Mouse (Mus musculus): Measurements from ENCODE around the gene Csrnp1. TPM values are rescaled to one million over a fixed set of nuclear protein-coding genes. Genes with fewer than 3 reads are reported as not detected.
"Not testable (repeated sequence)": the region's sequence is repeated elsewhere in the genome, so short reads cannot be mapped to it uniquely, and the experiment has no call there.

The Csrnp1 gene
- polyA plus RNA-seq, 1 experiment: 9.2 TPM

DNA sequence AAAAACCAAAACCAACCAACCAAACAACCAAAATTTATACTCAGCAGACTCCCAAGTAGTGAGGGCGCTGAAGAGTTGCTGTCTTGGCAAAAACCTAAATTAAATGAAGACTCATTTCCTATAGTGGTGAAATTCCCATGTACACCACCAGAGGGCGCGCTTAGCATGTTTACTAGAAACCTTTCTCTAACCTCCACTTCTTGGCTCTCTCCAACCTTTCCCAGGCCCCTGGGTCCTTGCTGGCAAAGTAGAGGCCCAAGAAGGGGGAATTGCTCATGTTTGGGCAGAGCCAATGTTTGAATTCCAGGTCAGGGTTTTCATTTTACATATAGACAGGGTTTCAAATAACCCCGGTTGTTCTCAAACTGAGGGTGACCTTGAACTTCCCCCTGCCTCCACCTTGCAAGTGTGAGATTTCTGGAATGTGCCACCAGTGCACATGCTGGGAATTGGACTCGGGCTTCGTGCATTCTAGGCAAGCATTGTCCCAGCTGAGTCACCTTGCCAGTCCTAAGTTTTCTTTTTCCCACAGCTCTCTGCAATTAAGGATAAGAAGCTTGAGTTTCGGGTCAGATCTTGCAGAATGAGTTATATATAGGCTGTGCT is 35.9 kb upstream of the Csrnp1 start:
- H3K36me3 ChIP-seq (ENCODE audit: control insufficient read depth, insufficient read depth): peaks cover 4% of the 10 kb centered on the region
- H3K79me2 ChIP-seq (ENCODE audit: control insufficient read depth, insufficient read depth): peaks cover 12% of the 10 kb centered on the region
- peak overlapping the region; percentile 64 for H3K4me2 ChIP-seq (ENCODE audit: low read depth)
- TF ChIP-seq REST (IDR thresholded peaks at IDR 0.05; ENCODE audit: insufficient read depth, insufficient read length) (no peak), POLR2A (IDR thresholded peaks at IDR 0.05; ENCODE audit: insufficient read length, low read depth) (no peak), SRF (IDR thresholded peaks at IDR 0.05; ENCODE audit: control insufficient read depth, insufficient read length, low read depth) (no peak), POLR2AphosphoS2 (IDR thresholded peaks at IDR 0.05; ENCODE audit: insufficient read length, low read depth) (no peak), E2F4 (IDR thresholded peaks at IDR 0.05; ENCODE audit: insufficient read depth) (no peak), MYOG (IDR thresholded peaks at IDR 0.05; ENCODE audit: control insufficient read depth in 1 of 3, insufficient read depth in 1 of 3, insufficient read length in 2 of 3, low read depth in 2 of 3) (no peak), CEBPB (IDR thresholded peaks at IDR 0.05; ENCODE audit: insufficient read depth, poor library complexity, severe bottlenecking) (no peak), TCF3 (IDR thresholded peaks at IDR 0.05; ENCODE audit: insufficient read length, low read depth) (no peak), TCF12 (IDR thresholded peaks at IDR 0.05; ENCODE audit: insufficient read depth, poor library complexity, severe bottlenecking) (no peak), MYOD1 (IDR thresholded peaks at IDR 0.05; ENCODE audit: control insufficient read depth in 1 of 3, insufficient read length in 2 of 3, low read depth in 2 of 3) (no peak)
- peak overlapping the region; percentile 39 for H3K4me3 ChIP-seq
- H3ac ChIP-seq (ENCODE audit: control insufficient read depth, insufficient read length): no peak overlapping the region
- H3K27me3 ChIP-seq (ENCODE audit: control insufficient read depth, insufficient read depth, insufficient read length): no peaks in the 10 kb centered on the region

DNA sequence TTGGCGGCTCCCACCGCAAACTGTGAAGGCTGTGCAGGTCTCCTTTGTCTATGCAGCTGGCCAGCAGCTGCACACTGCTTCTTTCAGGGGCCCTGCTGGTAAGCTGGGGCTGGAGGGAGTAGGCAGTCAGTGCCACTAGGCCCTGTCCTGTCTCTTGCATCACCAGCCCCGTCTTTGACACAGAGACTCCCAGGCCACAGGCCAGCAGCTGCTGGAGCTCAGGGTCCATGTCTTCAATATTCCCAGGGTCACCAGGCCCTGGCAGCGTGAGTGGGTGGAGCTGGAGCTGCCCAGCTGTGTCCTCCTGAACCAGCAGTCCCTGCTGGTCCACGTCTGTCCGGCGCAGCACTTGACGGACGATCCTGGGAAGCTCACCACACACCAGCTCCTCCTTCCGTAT is 32.5 kb upstream of the Csrnp1 start:
- no peak overlapping the region for H3ac ChIP-seq (ENCODE audit: control insufficient read depth, insufficient read length)
- H3K27me3 ChIP-seq (ENCODE audit: control insufficient read depth, insufficient read depth, insufficient read length): no peaks in the 10 kb centered on the region
- peak in 1 of 3 experiments; percentile 29 for TF ChIP-seq MYOG (IDR thresholded peaks at IDR 0.05; ENCODE audit: control insufficient read depth in 1 of 3, insufficient read depth in 1 of 3, insufficient read length in 2 of 3, low read depth in 2 of 3)
- TF ChIP-seq USF1 (IDR thresholded peaks at IDR 0.05; ENCODE audit: low read depth): no peak
- no peaks in the 10 kb centered on the region for H3K79me2 ChIP-seq (ENCODE audit: control insufficient read depth, insufficient read depth)
- H3K36me3 ChIP-seq (ENCODE audit: control insufficient read depth, insufficient read depth): peaks cover 4% of the 10 kb centered on the region
- no peak overlapping the region for H3K4me3 ChIP-seq
- H3K4me2 ChIP-seq (ENCODE audit: low read depth): no peak overlapping the region

DNA sequence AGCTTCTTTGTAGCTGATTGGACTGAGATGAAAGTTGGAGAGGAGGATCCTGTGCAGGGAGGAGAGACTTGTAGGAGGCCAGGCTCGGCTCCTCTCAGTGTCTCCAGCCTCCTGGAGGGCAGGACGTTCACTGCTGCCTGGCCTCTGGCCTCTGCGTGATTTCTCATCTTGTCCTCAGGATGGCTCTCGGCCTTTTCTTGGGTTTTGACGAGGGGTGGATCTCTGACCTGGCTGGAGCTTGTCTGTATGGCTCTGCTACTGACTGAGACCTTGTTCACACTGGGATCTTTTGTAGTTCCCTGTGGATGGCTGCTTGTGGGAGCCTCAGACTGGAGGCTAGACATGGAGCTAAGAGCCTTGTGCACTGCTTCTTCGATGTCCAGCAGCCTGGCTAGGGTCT is 30.4 kb upstream of the Csrnp1 start:
- no peak overlapping the region for H3K4me2 ChIP-seq (ENCODE audit: low read depth)
- H3K79me2 ChIP-seq (ENCODE audit: control insufficient read depth, insufficient read depth): no peaks in the 10 kb centered on the region
- peaks cover 4% of the 10 kb centered on the region for H3K36me3 ChIP-seq (ENCODE audit: control insufficient read depth, insufficient read depth)
- no peaks in the 10 kb centered on the region for H3K27me3 ChIP-seq (ENCODE audit: control insufficient read depth, insufficient read depth, insufficient read length)
- TF ChIP-seq USF1 (IDR thresholded peaks at IDR 0.05; ENCODE audit: low read depth) (no peak), MYOG (IDR thresholded peaks at IDR 0.05; ENCODE audit: control insufficient read depth in 1 of 3, insufficient read depth in 1 of 3, insufficient read length in 2 of 3, low read depth in 2 of 3) (no peak), TCF3 (IDR thresholded peaks at IDR 0.05; ENCODE audit: insufficient read length, low read depth) (no peak), POLR2AphosphoS2 (IDR thresholded peaks at IDR 0.05; ENCODE audit: insufficient read length, low read depth) (no peak), CEBPB (IDR thresholded peaks at IDR 0.05; ENCODE audit: insufficient read depth, poor library complexity, severe bottlenecking) (no peak), TCF12 (IDR thresholded peaks at IDR 0.05; ENCODE audit: insufficient read depth, poor library complexity, severe bottlenecking) (no peak), MYOD1 (IDR thresholded peaks at IDR 0.05; ENCODE audit: control insufficient read depth in 1 of 3, insufficient read length in 2 of 3, low read depth in 2 of 3) (no peak), MAX (IDR thresholded peaks at IDR 0.05; ENCODE audit: low read depth) (no peak), REST (IDR thresholded peaks at IDR 0.05; ENCODE audit: insufficient read depth, insufficient read length) (no peak), SRF (IDR thresholded peaks at IDR 0.05; ENCODE audit: control insufficient read depth, insufficient read length, low read depth) (no peak), E2F4 (IDR thresholded peaks at IDR 0.05; ENCODE audit: insufficient read depth) (no peak), POLR2A (IDR thresholded peaks at IDR 0.05; ENCODE audit: insufficient read length, low read depth) (no peak)
- H3K4me3 ChIP-seq: no peak overlapping the region
- H3ac ChIP-seq (ENCODE audit: control insufficient read depth, insufficient read length): no peak overlapping the region

DNA sequence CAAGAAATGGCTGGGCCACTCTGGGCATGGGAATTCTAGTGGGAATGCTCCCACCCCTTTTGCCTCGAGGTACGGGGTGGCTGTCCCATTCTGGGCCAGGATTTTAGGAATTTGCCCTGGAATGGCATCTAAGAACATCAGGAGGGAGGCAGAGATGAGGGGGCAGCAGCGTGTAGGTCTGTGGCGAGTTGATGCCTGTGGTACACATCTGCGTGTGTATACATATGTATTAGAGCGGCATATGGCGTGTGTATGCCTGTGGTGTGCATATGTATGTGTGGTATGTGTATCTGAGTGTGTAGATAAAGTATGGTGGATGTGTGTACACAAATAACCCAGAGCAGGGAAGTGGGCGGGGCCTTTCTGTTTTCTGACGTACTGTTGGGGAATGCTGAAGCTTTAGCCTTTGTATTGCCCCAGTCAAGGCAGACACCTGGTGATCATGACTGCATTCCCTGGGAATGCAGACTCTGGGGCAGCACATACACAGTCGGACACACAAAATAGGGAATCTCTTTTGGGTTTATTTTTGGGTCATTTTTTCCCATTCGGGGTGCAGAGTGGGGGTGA is 28.9 kb upstream of the Csrnp1 start:
- TF ChIP-seq E2F4 (IDR thresholded peaks at IDR 0.05; ENCODE audit: insufficient read depth): no peak
- peak; percentile 6 for TF ChIP-seq POLR2A (IDR thresholded peaks at IDR 0.05; ENCODE audit: insufficient read length, low read depth)
- TF ChIP-seq POLR2AphosphoS2 (IDR thresholded peaks at IDR 0.05; ENCODE audit: insufficient read length, low read depth): peak; percentile 63
- no peak for TF ChIP-seq SRF (IDR thresholded peaks at IDR 0.05; ENCODE audit: control insufficient read depth, insufficient read length, low read depth)
- Histone ChIP-seq H3ac (ENCODE audit: control insufficient read depth, insufficient read length) (no peak overlapping the region), H3K4me3 (no peak overlapping the region), H3K4me2 (ENCODE audit: low read depth) (peak overlapping the region; percentile 30), H3K36me3 (ENCODE audit: control insufficient read depth, insufficient read depth) (peaks cover 2% of the 10 kb centered on the region), H3K27me3 (ENCODE audit: control insufficient read depth, insufficient read depth, insufficient read length) (no peaks in the 10 kb centered on the region), H3K79me2 (ENCODE audit: control insufficient read depth, insufficient read depth) (no peaks in the 10 kb centered on the region)

DNA sequence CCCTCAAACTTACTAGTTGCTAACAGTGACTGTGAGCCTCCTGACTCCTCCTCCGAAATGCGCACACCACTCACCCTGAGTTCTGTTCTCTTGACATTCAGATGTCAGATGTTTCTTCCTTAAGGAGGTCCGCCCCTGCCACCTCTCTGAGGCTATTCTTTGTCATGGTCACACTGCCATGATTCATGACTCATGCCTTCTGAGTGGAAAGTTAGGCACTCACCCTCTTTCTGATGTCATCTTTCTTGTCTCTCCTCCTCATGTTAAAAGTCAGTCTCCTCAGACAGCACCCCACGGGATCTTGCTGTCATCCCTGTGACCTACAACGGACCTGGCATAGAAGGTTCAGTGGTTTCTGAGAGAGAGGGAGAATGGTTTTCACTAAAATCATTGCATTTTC is 28.3 kb upstream of the Csrnp1 start:
- no peak overlapping the region for H3ac ChIP-seq (ENCODE audit: control insufficient read depth, insufficient read length)
- H3K4me2 ChIP-seq (ENCODE audit: low read depth): no peak overlapping the region
- H3K36me3 ChIP-seq (ENCODE audit: control insufficient read depth, insufficient read depth): no peaks in the 10 kb centered on the region
- no peak overlapping the region for H3K4me3 ChIP-seq
- H3K27me3 ChIP-seq (ENCODE audit: control insufficient read depth, insufficient read depth, insufficient read length): no peaks in the 10 kb centered on the region
- H3K79me2 ChIP-seq (ENCODE audit: control insufficient read depth, insufficient read depth): no peaks in the 10 kb centered on the region
- no peak for TF ChIP-seq SRF (IDR thresholded peaks at IDR 0.05; ENCODE audit: control insufficient read depth, insufficient read length, low read depth)
- TF ChIP-seq USF1 (IDR thresholded peaks at IDR 0.05; ENCODE audit: low read depth): no peak
- no peak for TF ChIP-seq MAX (IDR thresholded peaks at IDR 0.05; ENCODE audit: low read depth)
- TF ChIP-seq E2F4 (IDR thresholded peaks at IDR 0.05; ENCODE audit: insufficient read depth): no peak
- no peak for TF ChIP-seq TCF3 (IDR thresholded peaks at IDR 0.05; ENCODE audit: insufficient read length, low read depth)
- TF ChIP-seq POLR2AphosphoS2 (IDR thresholded peaks at IDR 0.05; ENCODE audit: insufficient read length, low read depth): peak; percentile 33

DNA sequence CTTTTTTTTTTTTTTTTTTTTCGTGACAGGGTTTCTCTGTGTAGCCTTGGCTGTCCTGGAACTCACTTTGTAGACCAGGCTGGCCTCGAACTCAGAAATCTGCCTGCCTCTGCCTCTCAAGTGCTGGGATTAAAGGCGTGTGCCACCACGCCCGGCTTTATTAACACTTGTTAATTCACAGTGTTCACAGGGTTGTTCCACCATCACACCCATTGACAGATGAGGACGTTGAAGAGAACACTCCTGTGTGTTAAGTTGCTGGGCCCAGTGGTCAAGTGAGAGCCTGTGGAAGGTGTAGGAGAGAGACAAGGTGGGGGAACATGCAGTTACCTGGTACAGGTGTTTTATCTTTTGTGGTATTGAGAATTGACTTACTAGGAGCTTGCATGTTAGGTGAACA is 27.7 kb upstream of the Csrnp1 start:
- H3K27me3 ChIP-seq (ENCODE audit: control insufficient read depth, insufficient read depth, insufficient read length); H3K4me2 ChIP-seq (ENCODE audit: low read depth); H3K36me3 ChIP-seq (ENCODE audit: control insufficient read depth, insufficient read depth); H3ac ChIP-seq (ENCODE audit: control insufficient read depth, insufficient read length); H3K4me3 ChIP-seq; H3K79me2 ChIP-seq (ENCODE audit: control insufficient read depth, insufficient read depth): not testable (repeated sequence)
